Mouse (Mus musculus) liver, embryonic 16.5 days (tissue): ENCODE measurements around the gene Man2b1. TPM values are rescaled to one million over a fixed set of nuclear protein-coding genes. Genes with fewer than 3 reads are reported as not detected.
"Not testable (repeated sequence)": the region's sequence is repeated elsewhere in the genome, so short reads cannot be mapped to it uniquely, and the experiment has no call there.

Experiments
- ATAC-seq: fragments of 200-750 bp; cut with Nextera tagmentation; 2 replicates; pipeline ENCODE4 v1.8.0; 2017; ENCODE audit warnings: low read depth, mild to moderate bottlenecking, moderate number of reproducible peaks, moderate library complexity
- H3K27ac ChIP-seq: fragments of 300-500 bp; sonication (generic); 2 replicates; pipeline ENCODE4 v1.5.1; 2014; ENCODE audit warnings: mild to moderate bottlenecking, low read length
- H3K27me3 ChIP-seq: fragments of 300-500 bp; sonication (generic); 2 replicates; pipeline ENCODE4 v1.6.1; 2014; ENCODE audit warnings: low read depth, low read length, mixed read lengths; ENCODE audit not compliant: control insufficient read depth, insufficient read depth
- H3K36me3 ChIP-seq: fragments of 300-500 bp; sonication (generic); 2 replicates; pipeline ENCODE4 v1.6.1; 2014; ENCODE audit warnings: mild to moderate bottlenecking; ENCODE audit not compliant: control insufficient read depth, insufficient read depth
- H3K4me1 ChIP-seq: fragments of 300-500 bp; sonication (generic); 2 replicates; pipeline ENCODE4 v1.6.1; 2014; ENCODE audit warnings: low read depth, low read length, mixed read lengths; ENCODE audit not compliant: control insufficient read depth
- H3K4me2 ChIP-seq: fragments of 300-500 bp; sonication (generic); 2 replicates; pipeline ENCODE4 v1.6.1; 2014; ENCODE audit warnings: low read depth, low read length, mixed read lengths
- H3K4me3 ChIP-seq: fragments of 300-500 bp; sonication (generic); 2 replicates; pipeline ENCODE4 v1.5.1; 2014; ENCODE audit warnings: low read depth, mild to moderate bottlenecking, low read length
- H3K9ac ChIP-seq: fragments of 300-500 bp; sonication (generic); 2 replicates; pipeline ENCODE4 v1.6.1; 2014; ENCODE audit warnings: low read depth, low read length
- H3K9me3 ChIP-seq: fragments of 300-500 bp; sonication (generic); replicated peaks from 2 replicates; pipeline ENCODE4 v1.6.1; 2016; ENCODE audit warnings: low read length; ENCODE audit not compliant: control insufficient read depth
- whole genome bisulfite sequencing: fragments of 180-500 bp; shearing (Covaris S2); extraction: QIAGEN DNeasy Blood & Tissue Kit; methylation state at CpG from one replicate; pipeline ENCODE4 v1.1.7; 2014; ENCODE audit not compliant: insufficient replicate concordance; 5-methylcytosine and 5-hydroxymethylcytosine counted together
- polyA plus RNA-seq: library from polyadenylated mRNA; unstranded; fragments of >200 nt; fragmentation: Nextera tagmentation; extraction: Ambion mirVana; gene quantifications from 2 replicates; pipeline ENCODE4 v1.2.1, GENCODE M21; 2015

Man2b1 gene
- polyA plus RNA-seq, 1 experiment from 2014 or later, result 44.4 TPM

GRCm38 (mm10) chr8:85080532-85081215 is 2.4 kb upstream of the Man2b1 start, which contains the start of gene Wdr83os:
Wdr83os (plus strand) TSS chr8:85080740.
- H3K9ac ChIP-seq, result peak within 1 kb of the TSS; percentile 95
- peaks cover 53% of the 10 kb centered on the region for H3K4me1 ChIP-seq
- peak within 1 kb of the TSS; percentile 85 for H3K27ac ChIP-seq
- H3K27me3 ChIP-seq, result no peaks in the 10 kb centered on the region
- no peaks in the 10 kb centered on the region for H3K9me3 ChIP-seq
- H3K4me2 ChIP-seq, result peak within 1 kb of the TSS; percentile 92
- peaks cover 6% of the 10 kb centered on the region; the same call in 1 of the 2 replicates for H3K36me3 ChIP-seq
- H3K4me3 ChIP-seq, result peak within 1 kb of the TSS; percentile 89
- no peak for ATAC-seq
- 0% methylated on average over 30 of the region's 30 CpGs for WGBS

GRCm38 (mm10) chr8:85081216-85081555 is 1.9 kb upstream of the Man2b1 start, which contains the start of gene Wdr83:
Wdr83 (minus strand) TSS chr8:85081306.
- peak; percentile 66 for ATAC-seq
- Histone ChIP-seq H3K27me3 (no peaks in the 10 kb centered on the region), H3K9ac (peak within 1 kb of the TSS; percentile 95), H3K4me2 (peak within 1 kb of the TSS; percentile 92), H3K4me3 (peak within 1 kb of the TSS; percentile 89), H3K4me1 (peaks cover 48% of the 10 kb centered on the region), H3K36me3 (peaks cover 8% of the 10 kb centered on the region; the same call in 1 of the 2 replicates), H3K9me3 (no peaks in the 10 kb centered on the region), H3K27ac (peak within 1 kb of the TSS; percentile 85)
- WGBS, result 0% methylated on average over 9 of the region's 9 CpGs

GRCm38 (mm10) chr8:85082169-85082568 is 901 bp upstream of the Man2b1 start:
- H3K27me3 ChIP-seq, H3K9me3 ChIP-seq, H3K36me3 ChIP-seq, H3K4me3 ChIP-seq, H3K9ac ChIP-seq, ATAC-seq: not testable (repeated sequence)
- Histone ChIP-seq H3K4me2 (peak overlapping the region; percentile 11; the same call in 1 of the 2 replicates), H3K4me1 (peaks cover 40% of the 10 kb centered on the region), H3K27ac (0 out of 2 replicates have a peak overlapping the region, but pooled peaks have one; percentile 9)
- 28% methylated on average over 4 of the region's 4 CpGs for WGBS

GRCm38 (mm10) chr8:85084633-85085032 is 1.6 kb downstream of the Man2b1 start:
- Histone ChIP-seq H3K4me2 (peak overlapping the region; percentile 91), H3K27ac (no peak overlapping the region), H3K36me3 (peaks cover 11% of the 10 kb centered on the region), H3K9me3 (no peaks in the 10 kb centered on the region), H3K9ac (no peak overlapping the region), H3K4me1 (peaks cover 32% of the 10 kb centered on the region), H3K4me3 (peak overlapping the region; percentile 78), H3K27me3 (no peaks in the 10 kb centered on the region)
- WGBS, result 49% methylated on average over 8 of the region's 8 CpGs
- no peak for ATAC-seq

GRCm38 (mm10) chr8:85086238-85086637 is 3.2 kb downstream of the Man2b1 start:
- Histone ChIP-seq H3K27me3 (no peaks in the 10 kb centered on the region), H3K36me3 (peaks cover 11% of the 10 kb centered on the region), H3K27ac (no peak overlapping the region), H3K9me3 (no peaks in the 10 kb centered on the region), H3K4me3 (no peak overlapping the region), H3K4me2 (no peak overlapping the region), H3K9ac (no peak overlapping the region), H3K4me1 (peaks cover 26% of the 10 kb centered on the region)
- no peak for ATAC-seq
- 70% methylated on average over 3 of the region's 3 CpGs for WGBS

- Histone ChIP-seq H3K27ac (no peak overlapping the region), H3K9ac (no peak overlapping the region), H3K9me3 (no peaks in the 10 kb centered on the region), H3K27me3 (no peaks in the 10 kb centered on the region), H3K4me1 (peaks cover 6% of the 10 kb centered on the region), H3K4me3 (no peak overlapping the region), H3K36me3 (peaks cover 11% of the 10 kb centered on the region), H3K4me2 (no peak overlapping the region)
- 61% methylated on average over 2 of the region's 2 CpGs for WGBS
- ATAC-seq, result no peak
These were observed 5.7 kb downstream of the Man2b1 start for GRCm38 (mm10) chr8:85088771-85089170.

- Histone ChIP-seq H3K9me3 (no peaks in the 10 kb centered on the region), H3K27ac (no peak overlapping the region), H3K27me3 (no peaks in the 10 kb centered on the region), H3K36me3 (peaks cover 8% of the 10 kb centered on the region), H3K4me2 (no peak overlapping the region), H3K4me1 (no peaks in the 10 kb centered on the region), H3K4me3 (no peak overlapping the region), H3K9ac (no peak overlapping the region)
- ATAC-seq, result no peak
- 85% methylated on average over 11 of the region's 11 CpGs for WGBS
These were observed 7.8 kb downstream of the Man2b1 start for GRCm38 (mm10) chr8:85090856-85091255.

GRCm38 (mm10) chr8:85091526-85092090 is 8.5 kb downstream of the Man2b1 start:
- H3K9me3 ChIP-seq, result no peaks in the 10 kb centered on the region
- peaks cover 8% of the 10 kb centered on the region for H3K36me3 ChIP-seq
- H3K4me3 ChIP-seq, result no peak overlapping the region
- no peak for ATAC-seq
- no peak overlapping the region for H3K9ac ChIP-seq
- no peaks in the 10 kb centered on the region for H3K4me1 ChIP-seq
- no peak overlapping the region for H3K27ac ChIP-seq
- no peak overlapping the region for H3K4me2 ChIP-seq
- no peaks in the 10 kb centered on the region for H3K27me3 ChIP-seq
- 65% methylated on average over 21 of the region's 21 CpGs for WGBS

- H3K9me3 ChIP-seq, result no peaks in the 10 kb centered on the region
- H3K27me3 ChIP-seq, result no peaks in the 10 kb centered on the region
- no peak overlapping the region for H3K4me3 ChIP-seq
- peaks cover 12% of the 10 kb centered on the region for H3K36me3 ChIP-seq
- 78% methylated on average over 13 of the region's 13 CpGs for WGBS
- no peak for ATAC-seq
- no peak overlapping the region for H3K27ac ChIP-seq
- H3K4me1 ChIP-seq, result no peaks in the 10 kb centered on the region
- H3K4me2 ChIP-seq, result no peak overlapping the region
- H3K9ac ChIP-seq, result no peak overlapping the region
These were observed 12.0 kb downstream of the Man2b1 start for GRCm38 (mm10) chr8:85095051-85095450.
